Mouse (Mus musculus) lung, embryonic 14.5 days (tissue): Measurements from ENCODE around the gene Gm5460. TPM values are rescaled to one million over a fixed set of nuclear protein-coding genes. Genes with fewer than 3 reads are reported as not detected.

Experiments
- ATAC-seq: fragments of 200-750 bp; cut with Nextera tagmentation; 2 replicates; pipeline ENCODE4 v1.8.0; 2017; ENCODE audit warnings: mild to moderate bottlenecking, moderate TSS enrichment, moderate library complexity; ENCODE audit not compliant: insufficient read depth
- DNase-seq: peaks from one replicate; pipeline ENCODE4 v3.0.0-alpha.2; 2015
- H3K27ac ChIP-seq: fragments of 300-500 bp; sonication (generic); 2 replicates; pipeline ENCODE4 v1.5.1; 2014; ENCODE audit warnings: low read depth, mild to moderate bottlenecking, moderate library complexity
- H3K27me3 ChIP-seq: fragments of 300-500 bp; sonication (generic); 2 replicates; pipeline ENCODE4 v1.6.1; 2014; ENCODE audit warnings: low read length, control low read depth; ENCODE audit not compliant: insufficient read depth
- H3K36me3 ChIP-seq: fragments of 300-500 bp; sonication (generic); 2 replicates; pipeline ENCODE4 v1.6.1; 2014; ENCODE audit warnings: control low read depth; ENCODE audit not compliant: insufficient read depth
- H3K4me1 ChIP-seq: fragments of 300-500 bp; sonication (generic); 2 replicates; pipeline ENCODE4 v1.6.1; 2014; ENCODE audit warnings: antibody characterized with exemption, control low read depth; ENCODE audit not compliant: insufficient read depth
- H3K4me2 ChIP-seq: fragments of 300-500 bp; sonication (generic); 2 replicates; pipeline ENCODE4 v1.6.1; 2014; ENCODE audit warnings: mild to moderate bottlenecking
- H3K4me3 ChIP-seq: fragments of 300-500 bp; sonication (generic); 2 replicates; pipeline ENCODE4 v1.5.1; 2014; ENCODE audit warnings: low read depth, low read length
- H3K9ac ChIP-seq: fragments of 300-500 bp; sonication (generic); 2 replicates; pipeline ENCODE4 v1.6.1; 2014
- H3K9me3 ChIP-seq: fragments of 300-500 bp; sonication (generic); 2 replicates; pipeline ENCODE4 v1.6.1; 2016; ENCODE audit warnings: low read depth, low read length, control low read depth
- CTCF ChIP-seq: IDR thresholded peaks from 2 replicates; pipeline ENCODE4 v1.5.1; 2016; ENCODE audit warnings: antibody characterized with exemption, low read depth
- WGBS: fragments of 180-500 bp; shearing (Covaris S2); extraction: QIAGEN DNeasy Blood & Tissue Kit; methylation state at CpG from one replicate; pipeline ENCODE4 v1.1.7; 2014; 5-methylcytosine and 5-hydroxymethylcytosine counted together
- polyA plus RNA-seq: library from polyadenylated mRNA; unstranded; fragments of >200 nt; fragmentation: Nextera tagmentation; extraction: Ambion mirVana; gene quantifications from 2 replicates; pipeline ENCODE4 v1.2.1, GENCODE M21; 2014

The Gm5460 gene
- not detected in 2 replicates for polyA plus RNA-seq

GRCm38 (mm10) chr14:34016381-34016780 lies at the start of gene Gm5460:
Gm5460 (plus strand) TSS chr14:34016758.
- WGBS = 93% methylated on average over 4 of the region's 4 CpGs
- H3K4me2 ChIP-seq = no peak within 1 kb of the TSS
- no peak for ATAC-seq

GRCm38 (mm10) chr14:33972679-33973078 lies 43.9 kb upstream of the Gm5460 start:
- ATAC-seq (peak; percentile 14; the same call in 1 of the 2 replicates), DNase-seq (peak; percentile 64)
- no peak overlapping the region for H3K9ac ChIP-seq
- TF ChIP-seq CTCF = peak; percentile 68
- H3K9me3 ChIP-seq = no peaks in the 10 kb centered on the region
- H3K36me3 ChIP-seq = no peaks in the 10 kb centered on the region
- H3K27ac ChIP-seq = no peak overlapping the region
- no peaks in the 10 kb centered on the region for H3K27me3 ChIP-seq
- H3K4me3 ChIP-seq = no peak overlapping the region
- H3K4me1 ChIP-seq = no peaks in the 10 kb centered on the region
- H3K4me2 ChIP-seq = no peak overlapping the region
- WGBS = 35% methylated on average over 7 of the region's 7 CpGs

More at GRCm38 (mm10) chr14:34016381-34016780, at the start of gene Gm5460:
- no peak for TF ChIP-seq CTCF
- DNase-seq = no peak
- no peaks in the 10 kb centered on the region for H3K36me3 ChIP-seq
- H3K27ac ChIP-seq = no peak within 1 kb of the TSS
- no peak within 1 kb of the TSS for H3K4me3 ChIP-seq
- H3K9me3 ChIP-seq = no peaks in the 10 kb centered on the region
- H3K27me3 ChIP-seq = no peaks in the 10 kb centered on the region
- no peak within 1 kb of the TSS for H3K9ac ChIP-seq
- H3K4me1 ChIP-seq = no peaks in the 10 kb centered on the region

GRCm38 (mm10) chr14:33974752-33975151 lies 41.8 kb upstream of the Gm5460 start:
- ATAC-seq = no peak
- WGBS = 68% methylated on average over 5 of the region's 5 CpGs

GRCm38 (mm10) chr14:33977748-33978147 lies 38.8 kb upstream of the Gm5460 start:
- H3K4me1 ChIP-seq = no peaks in the 10 kb centered on the region
- no peak overlapping the region for H3K4me2 ChIP-seq
- no peak overlapping the region for H3K27ac ChIP-seq
- WGBS = 38% methylated on average over 7 of the region's 7 CpGs
- peaks cover 11% of the 10 kb centered on the region; the same call in 1 of the 2 replicates for H3K27me3 ChIP-seq
- H3K9ac ChIP-seq = no peak overlapping the region
- no peak for ATAC-seq
- TF ChIP-seq CTCF = no peak
- H3K4me3 ChIP-seq = no peak overlapping the region
- no peaks in the 10 kb centered on the region for H3K36me3 ChIP-seq
- no peaks in the 10 kb centered on the region for H3K9me3 ChIP-seq
- no peak for DNase-seq

More at GRCm38 (mm10) chr14:33974752-33975151, 41.8 kb upstream of the Gm5460 start:
- H3K4me3 ChIP-seq = no peak overlapping the region
- H3K4me1 ChIP-seq = no peaks in the 10 kb centered on the region
- no peak overlapping the region for H3K27ac ChIP-seq
- no peak for DNase-seq
- no peak overlapping the region for H3K9ac ChIP-seq
- no peak for TF ChIP-seq CTCF
- H3K27me3 ChIP-seq = peaks cover 11% of the 10 kb centered on the region; the same call in 1 of the 2 replicates
- H3K36me3 ChIP-seq = no peaks in the 10 kb centered on the region
- H3K4me2 ChIP-seq = no peak overlapping the region
- H3K9me3 ChIP-seq = no peaks in the 10 kb centered on the region

GRCm38 (mm10) chr14:33978604-33979059 lies 37.9 kb upstream of the Gm5460 start, which contains the start of gene Zfp488:
Zfp488 (minus strand) TSS chr14:33978764.
- H3K4me2 ChIP-seq = peak within 1 kb of the TSS; percentile 69
- H3K27ac ChIP-seq = no peak within 1 kb of the TSS
- no peak for TF ChIP-seq CTCF
- peaks cover 11% of the 10 kb centered on the region; the same call in 1 of the 2 replicates for H3K27me3 ChIP-seq
- H3K9ac ChIP-seq = peak within 1 kb of the TSS; percentile 6; the same call in 1 of the 2 replicates
- ATAC-seq (peak; percentile 70; the same call in 1 of the 2 replicates), DNase-seq (peak; percentile 62)
- H3K9me3 ChIP-seq = no peaks in the 10 kb centered on the region
- WGBS = under 1% methylated on average over 25 of the region's 25 CpGs
- no peaks in the 10 kb centered on the region for H3K4me1 ChIP-seq
- H3K4me3 ChIP-seq = peak within 1 kb of the TSS; percentile 30
- H3K36me3 ChIP-seq = no peaks in the 10 kb centered on the region

- Histone ChIP-seq H3K4me3 (no peak overlapping the region), H3K9me3 (no peaks in the 10 kb centered on the region)
- 38% methylated on average over 3 of the region's 3 CpGs for WGBS
Observed at GRCm38 (mm10) chr14:33989201-33989600, 27.4 kb upstream of the Gm5460 start.

GRCm38 (mm10) chr14:33991971-33992370 lies 24.6 kb upstream of the Gm5460 start:
- H3K27me3 ChIP-seq = no peaks in the 10 kb centered on the region
- H3K27ac ChIP-seq = no peak overlapping the region
- no peak overlapping the region for H3K4me3 ChIP-seq
- no peaks in the 10 kb centered on the region for H3K36me3 ChIP-seq
- ATAC-seq = no peak
- H3K9me3 ChIP-seq = no peaks in the 10 kb centered on the region
- TF ChIP-seq CTCF = no peak
- H3K9ac ChIP-seq = no peak overlapping the region
- 66% methylated on average over 4 of the region's 4 CpGs for WGBS
- H3K4me2 ChIP-seq = no peak overlapping the region
- no peaks in the 10 kb centered on the region for H3K4me1 ChIP-seq
- no peak for DNase-seq

More at GRCm38 (mm10) chr14:33989201-33989600, 27.4 kb upstream of the Gm5460 start:
- ATAC-seq = no peak
- no peak for DNase-seq
- Histone ChIP-seq H3K9ac (no peak overlapping the region), H3K36me3 (no peaks in the 10 kb centered on the region), H3K27me3 (no peaks in the 10 kb centered on the region), H3K4me1 (no peaks in the 10 kb centered on the region), H3K4me2 (no peak overlapping the region), H3K27ac (no peak overlapping the region)
- no peak for TF ChIP-seq CTCF
